Mouse (Mus musculus): ENCODE measurements at regions not wholly inside any gene's neighbourhood (a gene's known extent, or its start where the extent isn't known, plus 50 kb on each side); places are given as distances from the start of the nearest gene placed in this dataset.

- Histone ChIP-seq H3K4me3 (ENCODE audit: low read depth, low read length) (no peak overlapping the region), H3K4me1 (ENCODE audit: control insufficient read depth, insufficient read depth, insufficient read length, low read length) (no peaks in the 10 kb centered on the region), H3K27ac (ENCODE audit: insufficient read depth, low read depth, low read length) (no peak overlapping the region), H3K27me3 (ENCODE audit: control insufficient read depth, insufficient read depth, low read length) (no peaks in the 10 kb centered on the region), H3K36me3 (ENCODE audit: control insufficient read depth, insufficient read depth, low read length) (no peaks in the 10 kb centered on the region)
- no peak for TF ChIP-seq CTCF (IDR thresholded peaks at IDR 0.05; ENCODE audit: extremely low read depth, insufficient read length, insufficient replicate concordance, low read depth, low read length)
- no peak for TF ChIP-seq POLR2A (IDR thresholded peaks at IDR 0.05; ENCODE audit: low read depth, low read length)
- 73% methylated on average over 2 of the region's 2 CpGs for WGBS
Measured at GRCm38 (mm10) chr13:70369647-70370046, 267.8 kb downstream of the Ice1 start.

GRCm38 (mm10) chr13:70380772-70381171, 256.7 kb downstream of the Ice1 start:
- no peaks in the 10 kb centered on the region for H3K27me3 ChIP-seq (ENCODE audit: control insufficient read depth, insufficient read depth, low read length)
- WGBS, result 45% methylated on average over 6 of the region's 6 CpGs

GRCm38 (mm10) chr13:70385292-70385691, 252.1 kb downstream of the Ice1 start:
- Histone ChIP-seq H3K27me3 (ENCODE audit: control insufficient read depth, insufficient read depth, low read length) (no peaks in the 10 kb centered on the region), H3K4me3 (ENCODE audit: low read depth, low read length) (no peak overlapping the region), H3K36me3 (ENCODE audit: control insufficient read depth, insufficient read depth, low read length) (no peaks in the 10 kb centered on the region), H3K27ac (ENCODE audit: insufficient read depth, low read depth, low read length) (no peak overlapping the region), H3K4me1 (ENCODE audit: control insufficient read depth, insufficient read depth, insufficient read length, low read length) (no peaks in the 10 kb centered on the region)
- 56% methylated on average over 8 of the region's 8 CpGs for WGBS
- TF ChIP-seq POLR2A (IDR thresholded peaks at IDR 0.05; ENCODE audit: low read depth, low read length) (no peak), CTCF (IDR thresholded peaks at IDR 0.05; ENCODE audit: extremely low read depth, insufficient read length, insufficient replicate concordance, low read depth, low read length) (no peak)

More at GRCm38 (mm10) chr13:70380772-70381171, 256.7 kb downstream of the Ice1 start:
- Histone ChIP-seq H3K4me3 (ENCODE audit: low read depth, low read length) (no peak overlapping the region), H3K27ac (ENCODE audit: insufficient read depth, low read depth, low read length) (no peak overlapping the region), H3K36me3 (ENCODE audit: control insufficient read depth, insufficient read depth, low read length) (no peaks in the 10 kb centered on the region), H3K4me1 (ENCODE audit: control insufficient read depth, insufficient read depth, insufficient read length, low read length) (no peaks in the 10 kb centered on the region)
- no peak for TF ChIP-seq CTCF (IDR thresholded peaks at IDR 0.05; ENCODE audit: extremely low read depth, insufficient read length, insufficient replicate concordance, low read depth, low read length)

GRCm38 (mm10) chr13:70412788-70413187, 224.6 kb downstream of the Ice1 start:
- Histone ChIP-seq H3K4me1 (ENCODE audit: control insufficient read depth, insufficient read depth, insufficient read length, low read length) (no peaks in the 10 kb centered on the region), H3K4me3 (ENCODE audit: low read depth, low read length) (no peak overlapping the region), H3K36me3 (ENCODE audit: control insufficient read depth, insufficient read depth, low read length) (no peaks in the 10 kb centered on the region), H3K27me3 (ENCODE audit: control insufficient read depth, insufficient read depth, low read length) (no peaks in the 10 kb centered on the region), H3K27ac (ENCODE audit: insufficient read depth, low read depth, low read length) (no peak overlapping the region)
- WGBS, result 80% methylated on average over 1 of the region's 1 CpGs
- TF ChIP-seq POLR2A (IDR thresholded peaks at IDR 0.05; ENCODE audit: low read depth, low read length), result no peak
- TF ChIP-seq CTCF (IDR thresholded peaks at IDR 0.05; ENCODE audit: extremely low read depth, insufficient read length, insufficient replicate concordance, low read depth, low read length), result no peak

- Histone ChIP-seq H3K4me3 (ENCODE audit: low read depth, low read length) (no peak overlapping the region), H3K4me1 (ENCODE audit: control insufficient read depth, insufficient read depth, insufficient read length, low read length) (no peaks in the 10 kb centered on the region), H3K27ac (ENCODE audit: insufficient read depth, low read depth, low read length) (no peak overlapping the region), H3K27me3 (ENCODE audit: control insufficient read depth, insufficient read depth, low read length) (no peaks in the 10 kb centered on the region), H3K36me3 (ENCODE audit: control insufficient read depth, insufficient read depth, low read length) (no peaks in the 10 kb centered on the region)
- TF ChIP-seq CTCF (IDR thresholded peaks at IDR 0.05; ENCODE audit: extremely low read depth, insufficient read length, insufficient replicate concordance, low read depth, low read length), result no peak
- no peak for TF ChIP-seq POLR2A (IDR thresholded peaks at IDR 0.05; ENCODE audit: low read depth, low read length)
- WGBS, result 76% methylated on average over 2 of the region's 2 CpGs
Measured at GRCm38 (mm10) chr13:70418156-70418555, 219.3 kb downstream of the Ice1 start.

- no peak overlapping the region for H3K27ac ChIP-seq (ENCODE audit: insufficient read depth, low read depth, low read length)
- H3K27me3 ChIP-seq (ENCODE audit: control insufficient read depth, insufficient read depth, low read length), result no peaks in the 10 kb centered on the region
- H3K36me3 ChIP-seq (ENCODE audit: control insufficient read depth, insufficient read depth, low read length), result no peaks in the 10 kb centered on the region
- TF ChIP-seq POLR2A (IDR thresholded peaks at IDR 0.05; ENCODE audit: low read depth, low read length), result no peak
- no peak for TF ChIP-seq CTCF (IDR thresholded peaks at IDR 0.05; ENCODE audit: extremely low read depth, insufficient read length, insufficient replicate concordance, low read depth, low read length)
- WGBS, result 32% methylated on average over 1 of the region's 1 CpGs
- no peak overlapping the region for H3K4me3 ChIP-seq (ENCODE audit: low read depth, low read length)
- no peaks in the 10 kb centered on the region for H3K4me1 ChIP-seq (ENCODE audit: control insufficient read depth, insufficient read depth, insufficient read length, low read length)
Measured at GRCm38 (mm10) chr13:70439419-70439818, 198.0 kb downstream of the Ice1 start.

GRCm38 (mm10) chr13:70446940-70447339, 190.5 kb downstream of the Ice1 start:
- H3K4me1 ChIP-seq (ENCODE audit: control insufficient read depth, insufficient read depth, insufficient read length, low read length), result no peaks in the 10 kb centered on the region
- H3K27me3 ChIP-seq (ENCODE audit: control insufficient read depth, insufficient read depth, low read length), result no peaks in the 10 kb centered on the region
- TF ChIP-seq POLR2A (IDR thresholded peaks at IDR 0.05; ENCODE audit: low read depth, low read length) (no peak), CTCF (IDR thresholded peaks at IDR 0.05; ENCODE audit: extremely low read depth, insufficient read length, insufficient replicate concordance, low read depth, low read length) (no peak)
- no peak overlapping the region for H3K4me3 ChIP-seq (ENCODE audit: low read depth, low read length)
- H3K36me3 ChIP-seq (ENCODE audit: control insufficient read depth, insufficient read depth, low read length), result no peaks in the 10 kb centered on the region
- H3K27ac ChIP-seq (ENCODE audit: insufficient read depth, low read depth, low read length), result no peak overlapping the region
- WGBS, result 85% methylated on average over 4 of the region's 4 CpGs

Measured in small intestine, adult 2 months (tissue).